Mouse (Mus musculus): ENCODE results near the gene P4hb.
A peak's percentile ranks its signal among the peaks of the same experiment; 100 is the strongest.

DNA sequence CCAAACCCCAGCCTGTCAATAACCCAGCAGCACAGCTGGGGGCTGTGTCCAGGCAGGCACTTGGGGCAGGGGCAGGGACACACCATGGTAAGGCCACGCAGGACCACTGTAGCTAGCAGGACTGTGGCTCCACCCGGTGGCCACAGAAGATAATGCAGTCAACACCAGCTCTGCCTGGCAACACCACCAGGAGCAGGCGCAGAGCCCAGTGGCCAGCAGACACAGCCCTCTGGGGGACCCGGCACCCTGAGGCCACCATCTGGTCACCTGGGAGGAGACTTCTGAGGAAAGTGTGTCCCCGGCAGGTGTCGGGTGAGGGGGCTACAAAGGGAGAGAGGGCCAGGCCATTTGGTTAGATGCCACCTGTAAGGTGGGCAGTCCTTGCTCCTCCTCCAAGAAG is 39.7 kb upstream of the P4hb start:
- TF ChIP-seq POLR2A (IDR thresholded peaks at IDR 0.05; ENCODE audit: control insufficient read depth in 1 of 2, insufficient read depth in 1 of 2, low read depth in 1 of 2, low read length in 2 of 2, poor library complexity in 1 of 2), result no peak
- TF ChIP-seq CTCF (IDR thresholded peaks at IDR 0.05 in 2 of 3, conservative IDR thresholded peaks at IDR 0.05 in 1 of 3; ENCODE audit: control insufficient read depth in 1 of 3, insufficient read depth in 1 of 3, low read depth in 2 of 3, low read length in 3 of 3, poor library complexity in 1 of 3, severe bottlenecking in 1 of 3), result peak; percentile 86 to 94 (median 89)
- no peak for TF ChIP-seq GATA1 (IDR thresholded peaks at IDR 0.05; ENCODE audit: low read depth, low read length)
- no peak for TF ChIP-seq MYB (IDR thresholded peaks at IDR 0.05; ENCODE audit: low read depth, low read length)
- no peak for TF ChIP-seq MXI1 (IDR thresholded peaks at IDR 0.05; ENCODE audit: low read depth, low read length)
- TF ChIP-seq E2F4 (IDR thresholded peaks at IDR 0.05; ENCODE audit: borderline replicate concordance, low read depth, low read length), result no peak
- TF ChIP-seq NRF1 (IDR thresholded peaks at IDR 0.05; ENCODE audit: insufficient read depth, low read depth, low read length, poor library complexity, severe bottlenecking), result no peak
- no peak for TF ChIP-seq NELFE (IDR thresholded peaks at IDR 0.05; ENCODE audit: low read depth, low read length)
- peak; percentile 84 for TF ChIP-seq ZC3H11A (IDR thresholded peaks at IDR 0.05; ENCODE audit: low read depth, low read length)
- no peak for TF ChIP-seq MYC (IDR thresholded peaks at IDR 0.05; ENCODE audit: low read depth, low read length)
- TF ChIP-seq ZNF384 (IDR thresholded peaks at IDR 0.05; ENCODE audit: low read depth, low read length), result no peak
- no peak for TF ChIP-seq MEF2A (IDR thresholded peaks at IDR 0.05; ENCODE audit: extremely low read depth, insufficient replicate concordance, low read depth, low read length, poor library complexity, severe bottlenecking)
- TF ChIP-seq MAFK (IDR thresholded peaks at IDR 0.05; ENCODE audit: borderline replicate concordance, low read depth, low read length), result no peak
- no peak for TF ChIP-seq TCF12 (IDR thresholded peaks at IDR 0.05; ENCODE audit: low read depth, low read length)
